Mouse (Mus musculus) pancreas, adult 10 weeks (tissue): ENCODE data around the gene Prkcz. TPM values are rescaled to one million over a fixed set of nuclear protein-coding genes. Genes with fewer than 3 reads are reported as not detected.

Source experiments
- polyA plus RNA-seq: library from polyadenylated mRNA; stranded (reverse); fragments of 350-450 nt; fragmentation: Illumina TruSeq; extraction: RNeasy Lipid Tissue Mini Kit (QIAGEN cat#74804); gene quantifications from one replicate; pipeline ENCODE4 v1.2.3, GENCODE M21; 2015; ENCODE audit warnings: low read depth, low replicate concordance; ENCODE audit not compliant: insufficient read depth

The Prkcz gene
- 7.4 TPM for polyA plus RNA-seq

GRCm38 (mm10) chr4:155361303-155361791 lies at the start of gene Prkcz:
Prkcz (minus strand) TSS chr4:155361361.

GRCm38 (mm10) chr4:155409058-155409776 lies 48.1 kb upstream of the Prkcz start, which contains the start of gene Cfap74:
Cfap74 (plus strand) TSS chr4:155409190.

GRCm38 (mm10) chr4:155397511-155398221 lies 36.5 kb upstream of the Prkcz start, which contains the start of gene Gabrd:
Gabrd (minus strand) TSS chr4:155398112.

GRCm38 (mm10) chr4:155249648-155250351 lies 111.4 kb downstream of the Prkcz start, which contains the start of gene Faap20:
Faap20 (plus strand) TSS chr4:155249802.

GRCm38 (mm10) chr4:155222552-155222840 lies 138.7 kb downstream of the Prkcz start, which contains the start of gene Ski:
Ski (minus strand) TSS chr4:155222592.

Other genes with a start within 250 kb of the Prkcz start
- gene Ski, start 138.8 kb downstream of the Prkcz start, polyA plus RNA-seq = 15.0 TPM
- gene Faap20, start 111.6 kb downstream of the Prkcz start, polyA plus RNA-seq = 16.6 TPM
- gene Gabrd, start 36.8 kb upstream of the Prkcz start, polyA plus RNA-seq = not detected
- gene Cfap74, start 47.8 kb upstream of the Prkcz start, polyA plus RNA-seq = 1.4 TPM
- 0.96 TPM for gene Tmem52, start 107.8 kb upstream of the Prkcz start, polyA plus RNA-seq
- 41.1 TPM for gene Gnb1, start 130.0 kb upstream of the Prkcz start, polyA plus RNA-seq
- 23.1 TPM for gene Nadk, start 201.0 kb upstream of the Prkcz start, polyA plus RNA-seq
- gene Slc35e2, start 240.1 kb upstream of the Prkcz start, polyA plus RNA-seq = 2.6 TPM